Mouse (Mus musculus) T-helper 17 cell (primary cell): ENCODE data around the gene Rnf182.

Experiments used
- in situ Hi-C, 2 experiments: fragments of 300-600 bp; cut with MboI, MseI; formaldehyde crosslinking; loops; 1 replicate in 1 of 2; 2 replicates in 1 of 2; pipeline ENCODE4 v1.15.1; 2025; ENCODE audit warnings: high pct_unique_total_duplicates in 2 of 2

Gene Rnf182

DNA sequence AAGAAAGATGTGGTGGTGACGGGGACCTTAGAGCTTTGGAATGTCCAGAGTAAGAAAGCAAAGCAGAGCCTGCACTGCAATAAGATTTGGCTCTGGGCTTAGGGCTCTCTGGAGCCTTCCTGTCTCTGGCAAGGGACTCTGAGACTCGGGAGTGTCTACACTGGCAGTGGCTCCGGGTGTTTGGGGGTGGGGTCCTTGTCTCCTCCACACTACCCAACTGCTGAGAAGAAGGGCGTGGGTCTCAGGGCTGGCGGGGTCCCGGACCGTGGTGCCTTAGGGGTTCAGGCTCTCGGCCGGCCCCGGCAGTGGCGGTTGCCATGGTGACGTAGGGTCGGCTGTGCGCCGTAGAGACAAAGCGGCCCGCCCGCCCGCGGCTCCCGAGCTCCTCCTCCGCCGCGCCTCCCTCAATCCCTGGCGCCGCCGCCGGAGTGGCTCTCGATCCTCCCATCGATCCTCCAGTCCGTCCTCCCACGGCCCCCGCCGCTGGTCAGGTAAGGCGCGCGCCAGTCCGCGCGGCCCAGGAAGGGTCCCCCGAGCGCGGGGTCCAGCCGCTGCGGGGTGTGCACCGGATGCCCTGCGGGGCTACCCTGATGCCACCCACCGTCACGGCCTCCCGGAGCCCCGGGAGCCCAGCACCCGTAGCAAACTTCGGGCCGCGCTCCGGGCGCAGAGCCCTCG is at the start of gene Rnf182:
Rnf182 (plus strand) TSS at position 134 of the 678 bp plus-strand sequence.
- in situ Hi-C loops = no loop called here

GRCm38 (mm10) chr13:43566184-43566583 is 49.3 kb upstream of the Rnf182 start:
- in situ Hi-C loops = loop anchor here in 1 of 2 experiments (25.0 kb wide), 1 partner anchor 379 kb away; no protein-coding TSS in a partner anchor

- in situ Hi-C loops = loop anchor here in 1 of 2 experiments (25.0 kb wide), 1 partner anchor 380 kb away; no protein-coding TSS in a partner anchor
These were observed 48.2 kb upstream of the Rnf182 start for GRCm38 (mm10) chr13:43567141-43567891.

- in situ Hi-C loops = loop anchor here in 1 of 2 experiments (25.0 kb wide), 1 partner anchor 387 kb away; no protein-coding TSS in a partner anchor
These were observed 41.5 kb upstream of the Rnf182 start for GRCm38 (mm10) chr13:43573979-43574378.

DNA sequence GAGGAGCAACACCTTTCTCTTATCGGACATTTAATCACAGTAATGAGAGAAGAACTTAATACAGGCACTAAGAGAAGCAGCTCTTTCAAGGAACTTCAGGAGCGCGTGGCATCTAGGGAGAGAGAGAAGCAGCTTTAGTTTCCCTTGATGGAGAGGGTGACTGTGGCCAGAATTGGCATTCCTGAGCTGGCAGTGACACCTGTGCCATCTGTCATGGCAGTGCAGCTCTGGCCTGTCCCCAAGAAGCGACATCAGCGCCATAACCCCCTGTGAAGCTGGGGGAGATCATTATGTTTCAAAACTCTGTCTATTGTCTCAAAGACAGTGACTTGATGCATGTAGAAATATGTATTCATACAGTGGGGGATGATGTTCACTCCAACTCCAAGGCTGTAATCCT is 40.1 kb upstream of the Rnf182 start:
- in situ Hi-C loops = no loop called here

DNA sequence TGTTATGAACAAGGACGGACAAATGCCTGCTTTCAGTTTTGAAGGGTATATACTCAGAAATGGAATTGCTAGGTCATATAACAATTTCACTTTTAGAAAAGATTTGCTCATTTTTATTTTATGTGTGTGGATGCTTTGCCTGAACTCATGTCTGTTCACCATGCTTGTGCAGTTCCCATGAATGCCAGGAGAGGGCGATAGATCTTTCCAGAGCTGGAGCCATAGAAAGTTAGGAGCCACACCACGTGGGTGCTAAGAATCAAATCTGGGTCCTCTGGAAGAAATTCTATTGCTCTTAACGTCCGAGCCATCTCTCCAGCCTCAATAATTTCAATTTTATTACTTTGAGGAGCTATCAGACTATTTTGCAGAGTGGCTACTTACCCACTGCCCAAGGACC is 38.3 kb upstream of the Rnf182 start:
- in situ Hi-C loops = no loop called here

DNA sequence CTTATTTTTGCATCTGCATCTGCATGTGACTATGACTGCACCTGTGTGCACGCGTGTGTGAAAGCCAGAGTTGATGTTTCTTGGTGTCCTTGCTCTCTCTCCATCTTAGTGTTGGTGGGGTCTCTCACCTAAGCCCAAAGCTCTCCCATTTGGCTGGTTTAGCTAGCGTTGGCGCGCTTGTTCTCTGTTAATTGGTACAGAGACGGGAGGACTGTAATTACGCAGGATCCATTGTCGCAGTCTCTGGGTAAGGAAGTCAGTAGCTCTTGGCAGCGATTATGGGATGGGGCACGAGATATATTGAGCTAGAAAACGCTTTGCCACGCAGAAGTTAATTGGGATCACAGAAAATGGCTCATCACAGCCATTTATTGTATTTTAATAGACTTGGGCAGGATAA is 37.7 kb upstream of the Rnf182 start:
- in situ Hi-C loops = no loop called here

GRCm38 (mm10) chr13:43579740-43580139 is 35.8 kb upstream of the Rnf182 start:
- in situ Hi-C loops = no loop called here

DNA sequence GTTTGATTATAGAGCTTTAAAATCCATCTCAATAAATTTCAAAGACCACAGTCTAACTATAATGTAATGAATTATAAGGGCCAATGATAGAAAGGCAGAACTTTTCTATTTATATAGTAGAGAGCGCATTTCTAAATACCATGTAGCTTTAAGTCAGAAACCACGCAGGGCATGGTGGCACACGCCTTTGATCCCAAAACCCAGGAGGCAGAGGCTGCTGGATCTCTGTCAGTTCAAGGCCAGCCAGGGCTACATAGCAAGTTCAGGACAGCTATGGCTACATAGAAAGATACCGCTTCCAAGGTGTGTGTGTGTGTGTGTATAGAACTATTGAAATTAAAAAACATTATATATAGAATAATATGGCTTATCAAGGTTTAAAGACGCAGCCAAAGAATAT is 34.8 kb upstream of the Rnf182 start:
- in situ Hi-C loops = no loop called here

DNA sequence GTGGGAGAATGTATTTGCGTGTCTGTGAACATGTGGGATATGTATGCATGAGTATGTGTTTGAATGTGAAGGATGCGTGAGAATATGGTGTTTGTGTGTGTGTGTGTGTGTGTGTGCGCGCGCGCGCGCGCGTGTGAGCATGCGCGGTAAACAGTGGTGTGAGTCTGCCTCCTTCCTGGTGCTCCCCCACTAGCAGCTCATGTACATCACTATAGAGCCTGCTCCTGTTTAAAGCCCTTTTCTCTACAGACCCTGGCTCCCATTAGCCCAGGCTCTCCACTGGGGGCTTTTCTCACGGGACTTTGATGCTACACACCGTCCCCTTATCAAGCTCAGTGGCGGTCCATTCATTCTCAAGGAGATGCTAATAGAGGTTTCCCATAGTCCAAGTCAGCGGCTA is 32.5 kb upstream of the Rnf182 start:
- in situ Hi-C loops = no loop called here

DNA sequence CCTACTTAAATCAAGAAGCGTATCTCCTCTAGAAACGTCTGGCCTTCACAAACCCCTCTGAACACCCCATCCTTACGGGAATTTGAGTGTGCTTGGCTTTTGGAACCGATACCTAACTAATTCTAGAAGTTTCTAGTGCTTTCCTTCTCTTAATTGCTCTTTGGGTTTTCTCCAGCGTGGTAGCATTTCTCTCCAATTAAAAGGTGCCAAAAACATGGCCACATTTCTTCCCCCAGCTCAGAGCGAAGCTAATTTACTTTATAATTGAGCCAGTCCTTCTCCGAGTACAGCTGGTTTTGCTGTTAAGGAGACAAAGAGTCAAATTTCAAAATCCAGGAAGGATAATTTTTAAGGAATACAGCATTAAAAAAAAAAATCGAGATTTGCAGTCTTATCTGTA is 32.0 kb upstream of the Rnf182 start:
- in situ Hi-C loops = no loop called here

- in situ Hi-C loops = no loop called here
These were observed 30.2 kb upstream of the Rnf182 start for GRCm38 (mm10) chr13:43585335-43585734.

DNA sequence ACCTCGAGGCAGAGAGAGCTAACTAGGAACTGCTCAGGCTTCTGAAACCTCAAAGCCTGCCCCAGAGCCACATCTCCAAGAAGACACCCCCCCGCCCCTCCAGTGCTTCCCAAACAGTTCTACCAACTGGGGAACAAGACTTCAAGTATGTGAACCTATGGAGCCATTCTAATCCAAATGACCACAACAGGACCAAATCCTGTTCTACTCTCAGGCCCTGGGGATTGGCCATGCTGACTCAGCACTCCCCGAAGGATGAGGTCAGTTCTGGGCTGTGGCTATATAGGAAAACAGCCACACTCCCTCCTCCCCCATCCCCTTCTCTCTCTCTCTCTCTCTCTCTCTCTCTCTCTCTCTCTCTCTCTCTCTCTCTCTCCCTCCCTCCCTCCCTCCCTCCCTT is 28.5 kb upstream of the Rnf182 start:
- in situ Hi-C loops = no loop called here

- in situ Hi-C loops = no loop called here
These were observed 27.4 kb upstream of the Rnf182 start for GRCm38 (mm10) chr13:43587844-43588840.

GRCm38 (mm10) chr13:43591828-43592680 is 23.5 kb upstream of the Rnf182 start:
- in situ Hi-C loops = loop anchor here in 1 of 2 experiments (10.0 kb wide), 1 partner anchor 743 kb away; no protein-coding TSS in a partner anchor

- in situ Hi-C loops = loop anchor here in 1 of 2 experiments (10.0 kb wide), 1 partner anchor 742 kb away; no protein-coding TSS in a partner anchor
These were observed 22.8 kb upstream of the Rnf182 start for GRCm38 (mm10) chr13:43592681-43593068.

DNA sequence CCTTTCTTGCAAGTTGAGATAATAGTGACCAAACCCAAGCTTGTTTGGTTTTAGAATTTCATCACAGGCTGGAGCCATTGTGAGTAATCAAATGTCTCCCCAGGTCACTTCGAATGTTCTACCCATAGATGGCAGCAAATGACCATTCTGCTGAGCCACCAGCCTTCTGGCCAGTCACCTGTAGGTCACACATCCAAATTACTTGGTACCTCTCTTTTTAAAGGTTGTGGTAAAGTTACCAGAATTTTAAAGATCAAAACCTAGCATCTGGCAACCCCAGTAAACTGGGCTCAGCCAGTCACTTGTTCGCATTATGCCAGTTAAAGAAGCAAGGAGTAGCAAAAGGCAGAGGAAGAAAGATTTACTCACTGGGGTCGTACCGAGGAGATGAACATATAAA is 19.6 kb upstream of the Rnf182 start:
- in situ Hi-C loops = loop anchor here (5.0 to 10.0 kb wide), 2 partner anchors 131 to 739 kb away; no protein-coding TSS in a partner anchor

GRCm38 (mm10) chr13:43600967-43601366 is 14.5 kb upstream of the Rnf182 start:
- in situ Hi-C loops = no loop called here

- in situ Hi-C loops = no loop called here
These were observed 13.1 kb upstream of the Rnf182 start for GRCm38 (mm10) chr13:43602440-43602839.

DNA sequence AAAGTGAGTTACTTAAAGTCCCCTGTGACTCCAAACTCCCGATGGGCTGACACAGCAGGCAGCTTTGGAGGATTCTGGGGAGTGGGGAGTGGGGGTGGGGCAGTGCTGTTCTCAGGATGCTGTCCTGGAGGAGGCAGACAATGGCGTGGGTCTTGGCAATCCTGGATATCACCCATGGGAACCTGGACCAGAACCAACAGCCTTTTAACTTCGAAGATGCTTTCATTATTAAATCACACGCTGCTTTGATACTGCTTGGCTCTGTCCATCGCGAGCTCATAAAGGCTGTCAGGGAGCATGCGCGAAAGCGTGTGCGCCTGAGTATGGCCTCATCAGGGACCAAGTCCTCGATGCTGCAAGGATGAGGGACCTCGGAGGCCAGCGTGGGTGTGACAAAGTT is 12.5 kb upstream of the Rnf182 start:
- in situ Hi-C loops = no loop called here
